Mouse (Mus musculus) spleen, embryonic (tissue): ENCODE data around the gene Gm20388.

ENCODE experiments used
- CTCF ChIA-PET: fragments of 350-600 bp; sonication (Branson Sonifier 250); formaldehyde crosslinking; loops from one replicate; lab custom pipeline; 2022; lab: Charles Lee

Gm20388 gene

GRCm38 (mm10) chr8:122665667-122666316, 2755.2 kb downstream of the Gm20388 start:
- CTCF ChIA-PET = interaction anchor here (0.6 kb wide), 1 partner anchor 445 kb away, joined by 6 read pairs; no protein-coding TSS in a partner anchor

- CTCF ChIA-PET = interaction anchor here (0.6 kb wide), 1 partner anchor 445 kb away, joined by 6 read pairs; no protein-coding TSS in a partner anchor
These were observed 2755.7 kb downstream of the Gm20388 start for GRCm38 (mm10) chr8:122666338-122666764.

GRCm38 (mm10) chr8:122666827-122667226, 2756.2 kb downstream of the Gm20388 start:
- CTCF ChIA-PET = no interaction called here

- CTCF ChIA-PET = no interaction called here
These were observed 2757.2 kb downstream of the Gm20388 start for GRCm38 (mm10) chr8:122667854-122668253.

GRCm38 (mm10) chr8:122669370-122669769, 2758.7 kb downstream of the Gm20388 start:
- CTCF ChIA-PET = no interaction called here

GRCm38 (mm10) chr8:122670001-122670400, 2759.4 kb downstream of the Gm20388 start:
- CTCF ChIA-PET = no interaction called here

- CTCF ChIA-PET = no interaction called here
These were observed 2760.1 kb downstream of the Gm20388 start for GRCm38 (mm10) chr8:122670718-122671117.

GRCm38 (mm10) chr8:122671894-122672293, 2761.3 kb downstream of the Gm20388 start:
- CTCF ChIA-PET = no interaction called here

GRCm38 (mm10) chr8:122673989-122674388, 2763.3 kb downstream of the Gm20388 start:
- CTCF ChIA-PET = no interaction called here

- CTCF ChIA-PET = no interaction called here
These were observed 2764.4 kb downstream of the Gm20388 start for GRCm38 (mm10) chr8:122674999-122675398.

GRCm38 (mm10) chr8:122675596-122676420, 2765.2 kb downstream of the Gm20388 start:
- CTCF ChIA-PET = interaction anchor here (0.7 kb wide), 1 partner anchor 643 kb away, joined by 7 read pairs; no protein-coding TSS in a partner anchor

GRCm38 (mm10) chr8:122676621-122677480, 2766.2 kb downstream of the Gm20388 start:
- CTCF ChIA-PET = interaction anchor here (0.5 to 1.2 kb wide), 3 partner anchors 16 to 642 kb away, joined by 3 to 7 read pairs (median 6); no protein-coding TSS in a partner anchor

GRCm38 (mm10) chr8:122677481-122678021, 2766.9 kb downstream of the Gm20388 start:
- CTCF ChIA-PET = interaction anchor here (0.5 to 1.2 kb wide), 3 partner anchors 16 to 152 kb away, joined by 3 to 6 read pairs (median 3); no protein-coding TSS in a partner anchor

- CTCF ChIA-PET = interaction anchor here (1.1 kb wide), 2 partner anchors 83 to 151 kb away, joined by 3 read pairs; no protein-coding TSS in a partner anchor
These were observed 2767.6 kb downstream of the Gm20388 start for GRCm38 (mm10) chr8:122678061-122678895.

GRCm38 (mm10) chr8:122678896-122679210, 2768.2 kb downstream of the Gm20388 start:
- CTCF ChIA-PET = interaction anchor here (1.1 kb wide), 1 partner anchor 83 kb away, joined by 3 read pairs; no protein-coding TSS in a partner anchor

- CTCF ChIA-PET = interaction anchor here (1.0 to 1.4 kb wide), 3 partner anchors 17 to 150 kb away, joined by 3 to 5 read pairs (median 4); no protein-coding TSS in a partner anchor
These were observed 2768.8 kb downstream of the Gm20388 start for GRCm38 (mm10) chr8:122679325-122679920.

- CTCF ChIA-PET = interaction anchor here (1.0 to 1.4 kb wide), 2 partner anchors 16 to 149 kb away, joined by 4 to 5 read pairs; no protein-coding TSS in a partner anchor
These were observed 2769.5 kb downstream of the Gm20388 start for GRCm38 (mm10) chr8:122680171-122680570.

- CTCF ChIA-PET = no interaction called here
These were observed 2772.2 kb downstream of the Gm20388 start for GRCm38 (mm10) chr8:122682820-122683219.

- CTCF ChIA-PET = no interaction called here
These were observed 2774.6 kb downstream of the Gm20388 start for GRCm38 (mm10) chr8:122685097-122685861.
